Mouse (Mus musculus) myocyte (in vitro differentiated cells): ENCODE results near the gene Sigmar1. TPM values are rescaled to one million over a fixed set of nuclear protein-coding genes. Genes with fewer than 3 reads are reported as not detected.

Experiments
- H3K27me3 ChIP-seq: one replicate; pipeline ENCODE4 v1.6.1; 2011; ENCODE audit not compliant: control insufficient read depth, insufficient read depth, insufficient read length
- H3K36me3 ChIP-seq: one replicate; pipeline ENCODE4 v1.6.1; 2011; ENCODE audit not compliant: control insufficient read depth, insufficient read depth
- H3K4me2 ChIP-seq: one replicate; pipeline ENCODE4 v1.6.1; 2011; ENCODE audit warnings: low read depth, control low read depth
- H3K4me3 ChIP-seq: one replicate; pipeline ENCODE4 v1.5.1; 2011; ENCODE audit warnings: mild to moderate bottlenecking, control low read depth, moderate library complexity
- H3K79me2 ChIP-seq: one replicate; pipeline ENCODE4 v1.6.1; 2011; ENCODE audit not compliant: control insufficient read depth, insufficient read depth
- H3ac ChIP-seq: one replicate; pipeline ENCODE4 v1.6.1; 2011; ENCODE audit not compliant: control insufficient read depth, insufficient read length
- CEBPB ChIP-seq: IDR thresholded peaks from 2 replicates; pipeline ENCODE4 v1.6.1; 2011; ENCODE audit warnings: mild to moderate bottlenecking, moderate library complexity; ENCODE audit not compliant: poor library complexity, insufficient read depth, severe bottlenecking
- E2F4 ChIP-seq: IDR thresholded peaks from one replicate; pipeline ENCODE4 v1.6.1; 2011; ENCODE audit warnings: mild to moderate bottlenecking, control low read depth, moderate library complexity; ENCODE audit not compliant: insufficient read depth
- MAX ChIP-seq: IDR thresholded peaks from one replicate; pipeline ENCODE4 v1.6.1; 2011; ENCODE audit warnings: low read depth, mild to moderate bottlenecking, control low read depth
- MYOD1 ChIP-seq, 3 experiments: IDR thresholded peaks; one replicate each; pipeline ENCODE4 v1.6.1; 2011; ENCODE audit warnings: control low read depth in 2 of 3, low read depth in 2 of 3, mild to moderate bottlenecking in 2 of 3, moderate library complexity in 1 of 3; ENCODE audit not compliant: insufficient read length in 2 of 3, control insufficient read depth in 1 of 3
- MYOG ChIP-seq, 3 experiments: IDR thresholded peaks; one replicate each; pipeline ENCODE4 v1.6.1; 2011; ENCODE audit warnings: control low read depth in 2 of 3, low read depth in 2 of 3, mild to moderate bottlenecking in 2 of 3; ENCODE audit not compliant: insufficient read length in 2 of 3, control insufficient read depth in 1 of 3, insufficient read depth in 1 of 3
- POLR2A ChIP-seq: IDR thresholded peaks from one replicate; pipeline ENCODE4 v1.6.1; 2011; ENCODE audit warnings: low read depth, mild to moderate bottlenecking, control low read depth, moderate library complexity; ENCODE audit not compliant: insufficient read length
- POLR2AphosphoS2 ChIP-seq: IDR thresholded peaks from one replicate; pipeline ENCODE4 v1.6.1; 2011; ENCODE audit warnings: low read depth, control low read depth; ENCODE audit not compliant: insufficient read length
- REST ChIP-seq: IDR thresholded peaks from one replicate; pipeline ENCODE4 v1.6.1; 2011; ENCODE audit warnings: mild to moderate bottlenecking, control low read depth, moderate library complexity; ENCODE audit not compliant: insufficient read depth, insufficient read length
- SRF ChIP-seq: IDR thresholded peaks from one replicate; pipeline ENCODE4 v1.6.1; 2011; ENCODE audit warnings: low read depth; ENCODE audit not compliant: control insufficient read depth, insufficient read length
- TCF12 ChIP-seq: IDR thresholded peaks from one replicate; pipeline ENCODE4 v1.6.1; 2011; ENCODE audit warnings: mild to moderate bottlenecking, control low read depth; ENCODE audit not compliant: poor library complexity, insufficient read depth, severe bottlenecking
- TCF3 ChIP-seq: IDR thresholded peaks from one replicate; pipeline ENCODE4 v1.6.1; 2011; ENCODE audit warnings: low read depth, control low read depth; ENCODE audit not compliant: insufficient read length
- USF1 ChIP-seq: IDR thresholded peaks from one replicate; pipeline ENCODE4 v1.6.1; 2011; ENCODE audit warnings: low read depth, mild to moderate bottlenecking, control low read depth, moderate library complexity
- polyA plus RNA-seq: library from polyadenylated mRNA; unstranded; fragments of >200 nt; fragmentation: generic; extraction: Trizol; gene quantifications from one replicate; pipeline ENCODE4 v1.2.1, GENCODE M21; 2012; ENCODE audit warnings: missing spikeins

Gene Sigmar1
- polyA plus RNA-seq, 1 experiment = 98.6 TPM

DNA sequence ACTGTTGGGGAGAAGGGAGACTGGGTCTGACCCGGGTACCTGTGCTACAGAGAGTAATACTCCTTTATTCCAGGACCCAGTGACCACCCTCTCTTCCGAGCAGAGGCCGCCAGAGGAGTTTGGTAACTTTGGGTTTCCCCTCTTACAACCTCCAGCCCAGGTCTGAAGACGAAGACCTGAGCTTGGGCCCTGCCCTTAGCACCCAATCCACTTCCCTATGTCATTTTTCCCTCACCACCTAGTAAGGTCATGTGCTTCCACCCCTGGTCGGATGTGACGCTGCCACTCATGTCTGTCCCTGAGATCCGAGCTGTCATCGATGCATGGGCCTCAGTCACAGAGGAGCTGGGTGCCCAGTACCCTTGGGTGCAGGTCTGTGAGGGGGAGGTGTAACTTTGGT lies 483 bp upstream of the Sigmar1 start:
- Histone ChIP-seq H3ac (peak overlapping the region; percentile 29), H3K36me3 (no peaks in the 10 kb centered on the region), H3K4me2 (peak overlapping the region; percentile 99), H3K27me3 (no peaks in the 10 kb centered on the region), H3K4me3 (peak overlapping the region; percentile 45), H3K79me2 (no peaks in the 10 kb centered on the region)
- TF ChIP-seq MYOG (IDR thresholded peaks at IDR 0.05; ENCODE audit: control insufficient read depth in 1 of 3, insufficient read depth in 1 of 3, insufficient read length in 2 of 3, low read depth in 2 of 3) (no peak), MAX (no peak), REST (no peak), USF1 (no peak), CEBPB (no peak), POLR2AphosphoS2 (no peak), TCF3 (no peak), TCF12 (no peak), E2F4 (no peak), SRF (no peak), MYOD1 (IDR thresholded peaks at IDR 0.05; ENCODE audit: control insufficient read depth in 1 of 3, insufficient read length in 2 of 3, low read depth in 2 of 3) (no peak)

DNA sequence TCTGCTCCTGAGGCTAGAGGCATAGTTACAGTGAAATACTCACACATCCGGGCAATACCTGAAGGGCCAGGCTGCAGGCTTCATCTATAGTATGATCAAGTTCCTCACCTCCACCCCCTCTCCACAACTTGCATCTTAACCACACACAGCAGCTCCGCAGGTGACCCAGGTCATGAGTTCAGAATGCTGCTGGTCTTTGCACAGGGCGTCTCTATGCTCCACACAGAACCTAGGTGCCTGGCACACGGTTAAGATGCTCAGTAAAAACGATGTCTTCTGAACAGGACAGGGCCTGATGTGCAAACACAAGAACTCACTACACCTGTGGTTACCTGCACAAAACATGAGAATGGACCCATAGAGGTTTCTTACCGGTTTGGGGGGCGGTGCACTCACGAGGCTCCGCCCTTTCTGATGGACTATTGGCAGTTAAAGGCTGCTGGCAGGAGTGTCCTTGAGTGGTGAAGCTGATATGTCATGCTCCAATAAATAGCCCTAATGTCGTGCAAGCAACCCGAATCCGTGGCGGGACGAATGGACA lies 1.1 kb downstream of the Sigmar1 start, which contains the start of gene Galt:
TSS of gene Galt (plus strand) at position 432 of the 541 bp plus-strand sequence.
- Histone ChIP-seq H3ac (peak within 1 kb of the TSS; percentile 29), H3K4me3 (peak within 1 kb of the TSS; percentile 45), H3K36me3 (no peaks in the 10 kb centered on the region), H3K79me2 (no peaks in the 10 kb centered on the region), H3K27me3 (no peaks in the 10 kb centered on the region), H3K4me2 (peak within 1 kb of the TSS; percentile 99)
- TF ChIP-seq E2F4 (no peak), POLR2A (no peak), SRF (no peak), USF1 (no peak), REST (no peak), TCF3 (no peak), CEBPB (no peak), POLR2AphosphoS2 (no peak)

DNA sequence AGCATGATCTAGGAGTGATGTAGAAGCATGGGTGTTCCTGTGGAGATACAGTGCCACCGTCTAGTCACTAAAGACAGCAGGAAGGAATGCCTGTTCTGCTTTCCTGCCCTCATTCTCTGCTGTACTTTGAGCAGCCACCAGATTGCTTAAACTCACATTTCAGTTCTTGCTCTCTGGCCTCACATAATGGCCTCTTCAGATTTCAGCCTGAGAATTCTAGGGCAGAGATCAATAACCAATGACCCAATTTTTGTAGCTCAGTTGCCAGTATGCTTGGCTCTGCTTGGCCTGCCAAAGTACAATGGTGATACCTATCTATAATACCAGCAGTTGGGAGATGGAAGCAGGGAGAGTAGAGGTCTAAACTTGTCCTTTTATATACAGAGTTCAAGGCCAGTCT lies 10.9 kb downstream of the Sigmar1 start:
- TF ChIP-seq MYOD1 (IDR thresholded peaks at IDR 0.05; ENCODE audit: control insufficient read depth in 1 of 3, insufficient read length in 2 of 3, low read depth in 2 of 3) (no peak), USF1 (no peak), E2F4 (no peak), MYOG (IDR thresholded peaks at IDR 0.05; ENCODE audit: control insufficient read depth in 1 of 3, insufficient read depth in 1 of 3, insufficient read length in 2 of 3, low read depth in 2 of 3) (no peak), MAX (no peak), TCF3 (no peak), TCF12 (no peak), REST (no peak), SRF (no peak), POLR2A (no peak), CEBPB (no peak)
- no peak overlapping the region for H3ac ChIP-seq
- peaks cover 8% of the 10 kb centered on the region for H3K27me3 ChIP-seq
- no peaks in the 10 kb centered on the region for H3K36me3 ChIP-seq
- H3K4me3 ChIP-seq = no peak overlapping the region
- H3K79me2 ChIP-seq = peaks cover 7% of the 10 kb centered on the region
- H3K4me2 ChIP-seq = no peak overlapping the region

DNA sequence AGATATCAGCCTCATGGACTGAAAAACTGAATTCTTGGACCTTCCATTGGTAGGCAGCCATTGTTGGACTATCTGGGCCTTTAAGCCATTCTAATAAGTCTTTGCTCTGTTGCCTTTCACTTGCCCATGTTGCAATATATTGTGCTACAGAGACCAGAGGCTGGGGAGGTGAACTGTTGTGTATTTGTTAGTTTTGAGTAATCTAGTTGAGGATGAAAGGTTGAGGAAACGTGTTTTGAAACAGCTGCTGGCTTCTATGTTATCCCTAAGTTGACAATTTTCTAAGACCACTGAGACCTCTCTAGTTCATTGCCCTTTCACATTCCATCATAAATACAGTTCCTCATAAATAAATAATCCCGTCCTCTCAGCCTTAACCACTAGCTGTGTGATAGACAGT lies 11.8 kb downstream of the Sigmar1 start:
- Histone ChIP-seq H3K79me2 (peaks cover 14% of the 10 kb centered on the region), H3K36me3 (no peaks in the 10 kb centered on the region), H3K4me2 (no peak overlapping the region), H3K27me3 (peaks cover 8% of the 10 kb centered on the region), H3K4me3 (no peak overlapping the region), H3ac (no peak overlapping the region)
- TF ChIP-seq MYOG (IDR thresholded peaks at IDR 0.05; ENCODE audit: control insufficient read depth in 1 of 3, insufficient read depth in 1 of 3, insufficient read length in 2 of 3, low read depth in 2 of 3) (no peak), TCF3 (no peak), SRF (no peak), E2F4 (no peak)

DNA sequence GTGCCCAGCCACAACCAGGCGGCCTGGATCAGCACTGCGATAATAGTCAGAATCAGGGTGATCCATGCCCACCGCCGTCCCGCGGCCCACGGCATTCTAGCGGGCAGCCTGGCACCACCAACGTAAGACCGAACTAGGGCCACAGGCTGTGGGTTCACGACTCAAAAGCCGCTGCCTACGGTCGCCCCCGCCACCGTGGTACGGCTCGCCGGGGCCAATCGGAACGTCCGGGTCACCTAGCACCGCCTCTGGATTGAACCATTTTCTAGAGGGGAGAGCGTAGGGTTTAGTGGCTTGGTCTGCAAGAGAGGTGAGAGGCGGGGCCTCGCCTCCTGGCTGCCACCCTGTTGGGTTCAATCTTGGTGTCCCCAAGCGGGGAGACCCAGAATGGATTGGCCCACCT lies 14.8 kb downstream of the Sigmar1 start:
- Histone ChIP-seq H3K36me3 (no peaks in the 10 kb centered on the region), H3K79me2 (peaks cover 14% of the 10 kb centered on the region), H3K4me2 (peak overlapping the region; percentile 72), H3K27me3 (no peaks in the 10 kb centered on the region), H3ac (peak overlapping the region; percentile 20), H3K4me3 (peak overlapping the region; percentile 60)
- TF ChIP-seq MYOD1 (IDR thresholded peaks at IDR 0.05; ENCODE audit: control insufficient read depth in 1 of 3, insufficient read length in 2 of 3, low read depth in 2 of 3) (no peak), POLR2A (peak; percentile 99), POLR2AphosphoS2 (peak; percentile 99)
